15 mouse cellular contexts compared by ENCODE assay signal in the genomic region with DNA sequence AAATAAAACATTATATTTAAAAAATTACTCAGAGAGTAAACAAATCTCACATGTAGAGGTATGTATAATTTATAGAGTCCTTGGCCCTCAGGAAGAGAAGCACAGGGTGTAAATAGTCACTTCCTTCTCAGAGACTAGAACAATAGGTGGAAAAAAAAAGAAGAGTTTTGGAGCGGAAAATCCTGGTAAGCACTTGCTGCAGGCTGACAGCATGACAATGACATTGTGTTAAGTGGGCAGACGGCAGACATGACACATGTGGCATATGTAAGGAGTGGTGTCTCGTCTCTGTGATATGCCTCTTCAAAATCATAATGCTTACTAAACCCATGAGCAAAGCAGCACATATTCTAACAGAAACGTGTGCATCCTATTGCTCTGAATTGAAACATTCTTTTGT.
A peak's percentile ranks its signal among the peaks of the same experiment; 100 is the strongest.
DNase-seq lines count a peak whose midpoint lies in the region; ATAC-seq and TF ChIP-seq lines count a peak whose summit lies in the region.
"Had no signal": no experiment of that assay in that cellular context is flagged by ENCODE, and none has a peak within 500 bp of the region (broad histone marks: within the 10 kb centered on the region; RNA-seq: fewer than 3 reads in every experiment).

No protein-coding gene starts in this region.

- DNase-seq in embryo, embryonic 11 days = peak; percentile 5
- DNase-seq in embryo, embryonic 9.5 days (ENCODE audit: extremely low spot score) = no peak
- DNase-seq in kidney, postnatal 0 days (ENCODE audit: low spot score) = peak; percentile 44
- DNase-seq in kidney, postnatal 10 days = no peak
- DNase-seq in brain, embryonic 14.5 days (ENCODE audit: low read depth) = peak; percentile 45
- DNase-seq in naive thymus-derived CD4-positive, alpha-beta T cell, adult 2 months (ENCODE audit: low read depth) = peak; percentile 23
- no peak for DNase-seq in liver
- DNase-seq in B cell, adult 2 months = no peak
- DNase-seq: adrenal gland, postnatal 25 days; cerebellum, postnatal 36 days; gastrocnemius, postnatal 36 days; heart, postnatal 14 days; right cerebral cortex, postnatal 4 days; thymus, postnatal 14 days had no signal

- no peak overlapping the region for H3K9ac ChIP-seq in kidney, postnatal 0 days (ENCODE audit: low read depth, low read length)

- no peaks in the 10 kb centered on the region for H3K9me3 ChIP-seq in kidney, postnatal 0 days (replicated peaks; ENCODE audit: low read length)

- no peak for TF ChIP-seq CTCF in kidney, postnatal 0 days (IDR thresholded peaks at IDR 0.05; ENCODE audit: low read depth)
- TF ChIP-seq CTCF in brain, embryonic 14.5 days (IDR thresholded peaks at IDR 0.05; ENCODE audit: borderline replicate concordance, extremely low read depth, insufficient read depth, insufficient read length) = no peak

- no peak for TF ChIP-seq POLR2A in brain, embryonic 14.5 days (IDR thresholded peaks at IDR 0.05; ENCODE audit: borderline replicate concordance, extremely low read depth, insufficient read depth, insufficient read length, poor library complexity, severe bottlenecking)

- 58% methylated on average over 4 of the region's 4 CpGs for WGBS in kidney, postnatal 0 days

- no peaks in the 10 kb centered on the region for H3K36me3 ChIP-seq in kidney, postnatal 0 days (ENCODE audit: insufficient read depth, low read length)

- no peak overlapping the region for H3K27ac ChIP-seq in kidney, postnatal 0 days

- ATAC-seq in kidney, postnatal 0 days (replicated peaks; ENCODE audit: low FRiP score, low read depth) = no peak

- no peaks in the 10 kb centered on the region for H3K27me3 ChIP-seq in kidney, postnatal 0 days (ENCODE audit: insufficient read depth, low read length)

- no peaks in the 10 kb centered on the region for H3K4me1 ChIP-seq in kidney, postnatal 0 days (replicated peaks; ENCODE audit: insufficient read depth, low read length)

- H3K4me3 ChIP-seq in kidney, postnatal 0 days (replicated peaks; ENCODE audit: low read depth, low read length) = no peak overlapping the region

- no peak overlapping the region for H3K4me2 ChIP-seq in kidney, postnatal 0 days (ENCODE audit: low read length)
- H3K4me2 ChIP-seq: liver, embryonic 11.5 days had no signal

Comparison
In these comparisons a context has a peak if more than half of its experiments do, and no peak if none do; other contexts are left out.
1. DNase-seq: peak in embryo, embryonic 11 days (single experiment), kidney, postnatal 0 days (single experiment), brain, embryonic 14.5 days (single experiment) and naive thymus-derived CD4-positive, alpha-beta T cell, adult 2 months (single experiment); none in embryo, embryonic 9.5 days (single experiment), kidney, postnatal 10 days (single experiment), liver (single experiment) and B cell, adult 2 months (0 of 2).